Mouse (Mus musculus) lung, embryonic 15.5 days (tissue): ENCODE measurements around the gene Ints11. TPM values are rescaled to one million over a fixed set of nuclear protein-coding genes. Genes with fewer than 3 reads are reported as not detected.
A peak's percentile ranks its signal among the peaks of the same experiment; 100 is the strongest.

Source experiments
- ATAC-seq: fragments of 200-750 bp; cut with Nextera tagmentation; 2 replicates; pipeline ENCODE4 v1.8.0; 2017; ENCODE audit warnings: moderate number of reproducible peaks, borderline replicate concordance; ENCODE audit not compliant: low FRiP score, low TSS enrichment; ENCODE audit errors: extremely low read depth
- H3K27ac ChIP-seq: fragments of 300-500 bp; sonication (generic); 2 replicates; pipeline ENCODE4 v1.5.1; 2015; ENCODE audit warnings: moderate library complexity, mild to moderate bottlenecking, inconsistent platforms
- H3K27me3 ChIP-seq: fragments of 300-500 bp; sonication (generic); 2 replicates; pipeline ENCODE4 v1.6.1; 2015; ENCODE audit warnings: inconsistent platforms
- H3K36me3 ChIP-seq: fragments of 300-500 bp; sonication (generic); 2 replicates; pipeline ENCODE4 v1.6.1; 2015; ENCODE audit warnings: inconsistent platforms
- H3K4me1 ChIP-seq: fragments of 300-500 bp; sonication (generic); 2 replicates; pipeline ENCODE4 v1.6.1; 2015; ENCODE audit warnings: inconsistent platforms
- H3K4me2 ChIP-seq: fragments of 300-500 bp; sonication (generic); 2 replicates; pipeline ENCODE4 v1.6.1; 2015; ENCODE audit warnings: inconsistent platforms, mild to moderate bottlenecking, moderate library complexity
- H3K4me3 ChIP-seq: fragments of 300-500 bp; sonication (generic); 2 replicates; pipeline ENCODE4 v1.5.1; 2015; ENCODE audit warnings: mild to moderate bottlenecking, inconsistent platforms
- H3K9ac ChIP-seq: fragments of 300-500 bp; sonication (generic); 2 replicates; pipeline ENCODE4 v1.6.1; 2015; ENCODE audit warnings: inconsistent platforms
- H3K9me3 ChIP-seq: fragments of 300-500 bp; sonication (generic); 2 replicates; pipeline ENCODE4 v1.6.1; 2016; ENCODE audit warnings: inconsistent platforms
- WGBS: fragments of 180-500 bp; shearing (Covaris S2); methylation state at CpG from one replicate; pipeline ENCODE4 v1.1.7; 2015; 5-methylcytosine and 5-hydroxymethylcytosine counted together
- polyA plus RNA-seq: library from polyadenylated mRNA; unstranded; fragments of >200 nt; fragmentation: Nextera tagmentation; extraction: Ambion mirVana; gene quantifications from 2 replicates; pipeline ENCODE4 v1.2.1, GENCODE M21; 2015

The Ints11 gene
- 77.7 and 80.5 TPM in 2 replicates for polyA plus RNA-seq

- no peaks in the 10 kb centered on the region for H3K9me3 ChIP-seq
- peak; percentile 96 for ATAC-seq
- peak within 1 kb of the TSS; percentile 29 for H3K27ac ChIP-seq
- H3K4me3 ChIP-seq, result peak within 1 kb of the TSS; percentile 68
- peaks cover 26% of the 10 kb centered on the region for H3K4me1 ChIP-seq
- H3K9ac ChIP-seq, result peak within 1 kb of the TSS; percentile 90
- H3K27me3 ChIP-seq, result no peaks in the 10 kb centered on the region
- WGBS, result under 1% methylated on average over 63 of the region's 63 CpGs
- H3K4me2 ChIP-seq, result peak within 1 kb of the TSS; percentile 86
- peaks cover 39% of the 10 kb centered on the region for H3K36me3 ChIP-seq
Observed at GRCm38 (mm10) chr4:155869317-155870033, at the start of gene Ints11, which contains the start of gene Cptp. Gene Ints11, plus strand, starts transcription at chr4:155869546. Gene Cptp, minus strand, starts transcription at chr4:155869440.

GRCm38 (mm10) chr4:155821025-155821424 is 48.3 kb upstream of the Ints11 start:
- Histone ChIP-seq H3K9me3 (no peaks in the 10 kb centered on the region), H3K27me3 (no peaks in the 10 kb centered on the region), H3K4me1 (no peaks in the 10 kb centered on the region), H3K9ac (no peak overlapping the region), H3K27ac (no peak overlapping the region), H3K4me3 (no peak overlapping the region), H3K36me3 (peaks cover 94% of the 10 kb centered on the region), H3K4me2 (no peak overlapping the region)
- ATAC-seq, result no peak
- 72% methylated on average over 7 of the region's 7 CpGs for WGBS

GRCm38 (mm10) chr4:155823443-155823842 is 45.9 kb upstream of the Ints11 start:
- peaks cover 92% of the 10 kb centered on the region for H3K36me3 ChIP-seq
- no peak overlapping the region for H3K4me2 ChIP-seq
- no peaks in the 10 kb centered on the region for H3K4me1 ChIP-seq
- no peaks in the 10 kb centered on the region for H3K9me3 ChIP-seq
- H3K27ac ChIP-seq, result no peak overlapping the region
- no peaks in the 10 kb centered on the region for H3K27me3 ChIP-seq
- no peak overlapping the region for H3K9ac ChIP-seq
- 96% methylated on average over 16 of the region's 16 CpGs for WGBS
- ATAC-seq, result no peak
- no peak overlapping the region for H3K4me3 ChIP-seq

- Histone ChIP-seq H3K9ac (no peak overlapping the region), H3K27ac (no peak overlapping the region), H3K4me1 (peaks cover 28% of the 10 kb centered on the region), H3K4me2 (no peak overlapping the region), H3K36me3 (peaks cover 35% of the 10 kb centered on the region), H3K27me3 (no peaks in the 10 kb centered on the region), H3K9me3 (no peaks in the 10 kb centered on the region), H3K4me3 (no peak overlapping the region)
- ATAC-seq, result no peak
- WGBS, result 89% methylated on average over 4 of the region's 4 CpGs
Observed at GRCm38 (mm10) chr4:155829866-155830265, 39.5 kb upstream of the Ints11 start.

- no peak overlapping the region for H3K9ac ChIP-seq
- H3K9me3 ChIP-seq, result no peaks in the 10 kb centered on the region
- H3K27ac ChIP-seq, result peak overlapping the region; percentile 92; the same call in 1 of the 2 replicates
- H3K36me3 ChIP-seq, result peaks cover 28% of the 10 kb centered on the region
- H3K4me3 ChIP-seq, result peak overlapping the region; percentile 85
- no peak for ATAC-seq
- H3K4me1 ChIP-seq, result peaks cover 28% of the 10 kb centered on the region
- peak overlapping the region; percentile 93 for H3K4me2 ChIP-seq
- WGBS, result 49% methylated on average over 8 of the region's 8 CpGs
- no peaks in the 10 kb centered on the region for H3K27me3 ChIP-seq
Observed at GRCm38 (mm10) chr4:155830596-155830995, 38.8 kb upstream of the Ints11 start.

- peaks cover 25% of the 10 kb centered on the region for H3K36me3 ChIP-seq
- peaks cover 28% of the 10 kb centered on the region for H3K4me1 ChIP-seq
- H3K27me3 ChIP-seq, result no peaks in the 10 kb centered on the region
- H3K4me3 ChIP-seq, result peak within 1 kb of the TSS; percentile 85
- peak within 1 kb of the TSS; percentile 92 for H3K27ac ChIP-seq
- peak; percentile 91 for ATAC-seq
- WGBS, result 2% methylated on average over 49 of the region's 49 CpGs
- peak within 1 kb of the TSS; percentile 93 for H3K4me2 ChIP-seq
- H3K9me3 ChIP-seq, result no peaks in the 10 kb centered on the region
- peak within 1 kb of the TSS; percentile 78 for H3K9ac ChIP-seq
Observed at GRCm38 (mm10) chr4:155831205-155831766, 38.1 kb upstream of the Ints11 start, which contains the start of gene Aurkaip1. Gene Aurkaip1, plus strand, starts transcription at chr4:155831272.

- WGBS, result 1% methylated on average over 25 of the region's 25 CpGs
- Histone ChIP-seq H3K27ac (peak overlapping the region; percentile 92), H3K4me3 (peak overlapping the region; percentile 85), H3K4me2 (peak overlapping the region; percentile 93), H3K36me3 (peaks cover 20% of the 10 kb centered on the region), H3K9ac (peak overlapping the region; percentile 78), H3K4me1 (peaks cover 30% of the 10 kb centered on the region), H3K27me3 (no peaks in the 10 kb centered on the region), H3K9me3 (no peaks in the 10 kb centered on the region)
- no peak; the same call in 1 of the 2 replicates for ATAC-seq
Observed at GRCm38 (mm10) chr4:155831831-155832230, 37.5 kb upstream of the Ints11 start.

GRCm38 (mm10) chr4:155832321-155832720 is 37.0 kb upstream of the Ints11 start:
- Histone ChIP-seq H3K4me3 (peak overlapping the region; percentile 85), H3K9ac (peak overlapping the region; percentile 78), H3K4me2 (peak overlapping the region; percentile 93), H3K36me3 (peaks cover 15% of the 10 kb centered on the region), H3K27me3 (no peaks in the 10 kb centered on the region), H3K9me3 (no peaks in the 10 kb centered on the region), H3K27ac (no peak overlapping the region), H3K4me1 (peaks cover 35% of the 10 kb centered on the region)
- ATAC-seq, result no peak
- 45% methylated on average over 10 of the region's 10 CpGs for WGBS

GRCm38 (mm10) chr4:155833234-155833633 is 36.1 kb upstream of the Ints11 start:
- Histone ChIP-seq H3K4me3 (peak overlapping the region; percentile 85; the same call in 1 of the 2 replicates), H3K27me3 (no peaks in the 10 kb centered on the region), H3K36me3 (peaks cover 6% of the 10 kb centered on the region; the same call in 1 of the 2 replicates), H3K4me1 (peaks cover 44% of the 10 kb centered on the region), H3K4me2 (peak overlapping the region; percentile 93; the same call in 1 of the 2 replicates), H3K9ac (no peak overlapping the region), H3K9me3 (no peaks in the 10 kb centered on the region), H3K27ac (0 out of 2 replicates have a peak overlapping the region, but pooled peaks have one; percentile 9)
- no peak for ATAC-seq
- 77% methylated on average over 4 of the region's 4 CpGs for WGBS

GRCm38 (mm10) chr4:155833836-155834235 is 35.5 kb upstream of the Ints11 start:
- peak; percentile 41 for ATAC-seq
- H3K36me3 ChIP-seq, result peaks cover 5% of the 10 kb centered on the region; the same call in 1 of the 2 replicates
- H3K4me2 ChIP-seq, result peak overlapping the region; percentile 27
- no peaks in the 10 kb centered on the region for H3K9me3 ChIP-seq
- no peak overlapping the region; the same call in 1 of the 2 replicates for H3K4me3 ChIP-seq
- peaks cover 49% of the 10 kb centered on the region for H3K4me1 ChIP-seq
- H3K9ac ChIP-seq, result no peak overlapping the region
- H3K27ac ChIP-seq, result peak overlapping the region; percentile 84
- 15% methylated on average over 2 of the region's 2 CpGs for WGBS
- no peaks in the 10 kb centered on the region for H3K27me3 ChIP-seq

- Histone ChIP-seq H3K4me2 (peak overlapping the region; percentile 86), H3K36me3 (peaks cover 8% of the 10 kb centered on the region), H3K4me3 (peak overlapping the region; percentile 11; the same call in 1 of the 2 replicates), H3K9ac (no peak overlapping the region; the same call in 1 of the 2 replicates), H3K9me3 (no peaks in the 10 kb centered on the region), H3K4me1 (peaks cover 65% of the 10 kb centered on the region), H3K27me3 (no peaks in the 10 kb centered on the region), H3K27ac (peak overlapping the region; percentile 95)
- 39% methylated on average over 11 of the region's 11 CpGs for WGBS
- no peak for ATAC-seq
Observed at GRCm38 (mm10) chr4:155837404-155838010, 31.8 kb upstream of the Ints11 start.
